Mouse (Mus musculus) gastrocnemius, postnatal 4 days (tissue): ENCODE results near the gene 1810062G17Rik. TPM values are rescaled to one million over a fixed set of nuclear protein-coding genes. Genes with fewer than 3 reads are reported as not detected.

ENCODE experiments used
- DNase-seq, 2 experiments: peaks; one replicate each; pipeline ENCODE4 v3.0.0; 2021 to 2022; ENCODE audit warnings: low spot score in 2 of 2, mixed read lengths in 2 of 2
- microRNA-seq: library from miRNA; unstranded; fragments of <30 nt; microRNA quantifications from one replicate; pipeline ENCODE4 v1.2.0, GENCODE M21; 2021
- total RNA-seq, 2 experiments: library from RNA; stranded (reverse); gene quantifications; 2 replicates each; pipeline ENCODE4 v1.2.3; 2021

Gene 1810062G17Rik
- total RNA-seq, 2 experiments from 2014 or later: 1.0 to 1.4 TPM

DNA sequence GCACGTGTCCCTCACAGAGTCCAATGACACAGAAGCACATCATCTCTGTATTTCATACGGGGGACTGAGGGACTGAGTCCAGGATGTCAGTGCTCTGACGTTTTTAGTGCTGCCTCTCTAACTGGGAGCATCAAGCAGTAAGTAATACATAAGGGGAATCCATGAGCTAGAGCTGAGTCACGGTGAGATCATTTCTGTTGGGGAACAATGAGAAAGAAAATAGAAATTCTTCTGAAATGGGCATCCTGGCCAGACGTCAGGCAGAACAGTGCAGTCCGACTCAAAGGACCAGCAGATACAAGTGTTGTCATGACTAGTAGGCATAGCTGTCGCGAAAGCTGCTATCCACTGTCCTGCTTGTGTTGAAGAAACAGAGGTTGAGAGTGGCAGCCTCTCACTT is 25.2 kb downstream of the 1810062G17Rik start:
- no peak for DNase-seq

DNA sequence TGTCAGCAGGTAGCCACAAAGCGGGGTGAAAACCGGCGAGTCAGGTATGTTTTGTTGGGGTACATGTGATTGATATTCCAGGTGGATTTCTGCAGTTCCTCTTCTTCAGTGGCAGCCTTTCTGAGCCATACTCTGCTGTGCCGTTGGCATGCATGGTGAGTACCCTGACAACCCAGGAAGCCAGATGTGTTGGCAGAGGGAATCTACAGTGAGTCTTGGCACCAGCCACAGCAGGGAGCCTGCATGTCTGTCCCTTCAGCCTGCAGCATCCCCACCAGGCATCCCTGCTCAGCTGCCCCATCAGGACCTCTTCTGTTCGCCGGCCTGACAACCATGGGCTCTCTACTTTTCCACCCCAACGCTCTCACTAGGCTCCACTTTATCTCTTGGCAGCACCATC is 25.8 kb downstream of the 1810062G17Rik start:
- no peak for DNase-seq

DNA sequence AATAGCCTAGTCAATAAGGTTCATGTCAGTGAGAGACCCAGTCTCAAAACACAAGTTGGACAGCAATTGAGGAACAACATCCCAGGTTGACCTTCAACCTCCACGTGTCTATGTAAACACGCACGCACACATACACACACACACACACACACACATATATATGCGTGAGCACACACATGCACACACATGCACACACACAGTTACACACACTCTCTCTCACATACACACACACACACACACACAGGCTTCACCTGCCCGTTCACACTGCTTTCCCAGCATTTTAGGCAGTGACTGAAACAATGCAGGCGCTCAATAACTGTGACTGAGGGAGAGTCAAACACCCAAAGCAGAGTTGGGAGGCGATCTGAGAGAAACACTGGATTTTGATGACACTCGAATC is 29.6 kb downstream of the 1810062G17Rik start:
- no peak for DNase-seq

DNA sequence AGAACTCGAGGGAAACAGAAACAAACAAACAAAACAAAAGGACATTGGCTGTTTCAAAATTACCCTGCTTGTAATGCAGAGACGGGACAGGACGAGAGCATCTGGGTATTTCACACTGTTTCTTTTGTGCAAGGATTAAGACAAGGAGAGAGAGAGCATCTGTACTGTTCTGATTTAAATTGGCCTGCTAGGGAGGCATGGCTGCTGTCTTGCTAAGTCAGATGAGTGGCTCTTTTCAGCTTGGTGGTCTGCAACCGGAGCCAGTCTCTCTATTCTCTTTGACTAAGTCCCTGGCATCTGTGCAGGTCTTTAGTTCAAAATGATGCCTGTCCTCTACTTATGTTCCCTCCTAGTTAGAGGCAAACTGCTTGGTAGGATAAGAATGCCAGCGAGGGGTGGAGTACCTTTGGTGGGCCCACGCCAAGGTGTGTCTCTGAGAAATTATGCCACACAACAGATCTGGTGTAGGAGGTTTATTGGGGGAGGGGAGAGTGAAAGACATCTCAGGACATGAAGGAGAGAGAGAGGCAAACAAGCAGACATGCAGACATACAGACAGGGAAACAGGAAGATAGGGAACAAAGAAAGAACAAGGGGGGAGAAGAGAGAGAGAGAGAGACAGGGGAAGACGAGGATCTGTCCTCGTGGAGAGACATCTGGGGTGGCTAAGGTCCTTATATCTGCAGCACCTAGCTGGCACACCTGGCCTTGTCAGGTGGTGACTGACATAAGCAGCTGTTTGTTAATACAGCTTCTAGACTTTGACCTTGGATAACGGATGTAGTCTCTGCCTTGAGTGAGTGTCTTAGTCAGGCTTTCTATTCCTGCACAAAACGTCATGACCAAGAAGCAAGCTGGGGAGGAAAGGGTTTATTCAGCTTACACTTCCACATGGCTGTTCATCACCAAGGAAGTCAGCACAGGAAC is 30.3 kb downstream of the 1810062G17Rik start:
- peak in 1 of 2 experiments; percentile 3 for DNase-seq

DNA sequence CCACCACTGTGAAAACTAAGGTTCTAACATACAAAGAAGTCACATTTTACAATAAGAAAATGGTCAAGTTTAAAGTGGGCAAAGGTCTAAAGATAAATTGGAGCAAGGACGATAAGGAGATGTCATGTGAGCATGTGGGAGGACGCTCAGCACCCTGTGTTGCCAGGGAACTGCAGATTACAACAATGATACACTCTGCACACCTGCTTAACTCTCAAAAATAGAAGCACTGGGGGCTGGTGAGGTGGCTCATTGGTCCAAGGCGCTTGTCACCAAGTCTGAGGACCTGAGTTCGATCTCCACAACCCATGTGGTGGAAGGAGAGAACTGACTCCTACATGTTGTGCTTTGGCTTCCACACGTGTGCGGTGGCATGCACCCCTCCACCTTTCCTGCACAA is 35.8 kb downstream of the 1810062G17Rik start:
- DNase-seq: peak in 1 of 2 experiments; percentile 4

DNA sequence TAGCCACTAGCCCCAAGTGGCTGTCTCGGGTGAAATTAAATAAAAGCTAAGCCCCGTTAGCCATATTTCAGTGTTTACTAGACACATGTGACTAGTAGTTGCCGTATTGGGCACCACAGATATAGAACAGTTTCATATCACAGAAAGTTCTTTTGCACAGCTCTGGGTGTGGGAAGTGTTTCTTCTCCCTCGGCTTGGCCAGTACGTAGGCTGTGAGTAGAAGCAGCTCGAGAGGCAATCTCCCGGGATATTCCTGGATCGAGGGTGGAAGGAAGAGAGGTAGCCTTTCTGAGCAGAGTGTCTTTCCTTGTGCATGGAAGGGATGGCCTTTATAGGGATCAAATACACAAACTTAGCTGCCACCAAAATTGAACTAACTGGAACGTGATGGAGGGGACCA is 40.5 kb downstream of the 1810062G17Rik start:
- no peak for DNase-seq

DNA sequence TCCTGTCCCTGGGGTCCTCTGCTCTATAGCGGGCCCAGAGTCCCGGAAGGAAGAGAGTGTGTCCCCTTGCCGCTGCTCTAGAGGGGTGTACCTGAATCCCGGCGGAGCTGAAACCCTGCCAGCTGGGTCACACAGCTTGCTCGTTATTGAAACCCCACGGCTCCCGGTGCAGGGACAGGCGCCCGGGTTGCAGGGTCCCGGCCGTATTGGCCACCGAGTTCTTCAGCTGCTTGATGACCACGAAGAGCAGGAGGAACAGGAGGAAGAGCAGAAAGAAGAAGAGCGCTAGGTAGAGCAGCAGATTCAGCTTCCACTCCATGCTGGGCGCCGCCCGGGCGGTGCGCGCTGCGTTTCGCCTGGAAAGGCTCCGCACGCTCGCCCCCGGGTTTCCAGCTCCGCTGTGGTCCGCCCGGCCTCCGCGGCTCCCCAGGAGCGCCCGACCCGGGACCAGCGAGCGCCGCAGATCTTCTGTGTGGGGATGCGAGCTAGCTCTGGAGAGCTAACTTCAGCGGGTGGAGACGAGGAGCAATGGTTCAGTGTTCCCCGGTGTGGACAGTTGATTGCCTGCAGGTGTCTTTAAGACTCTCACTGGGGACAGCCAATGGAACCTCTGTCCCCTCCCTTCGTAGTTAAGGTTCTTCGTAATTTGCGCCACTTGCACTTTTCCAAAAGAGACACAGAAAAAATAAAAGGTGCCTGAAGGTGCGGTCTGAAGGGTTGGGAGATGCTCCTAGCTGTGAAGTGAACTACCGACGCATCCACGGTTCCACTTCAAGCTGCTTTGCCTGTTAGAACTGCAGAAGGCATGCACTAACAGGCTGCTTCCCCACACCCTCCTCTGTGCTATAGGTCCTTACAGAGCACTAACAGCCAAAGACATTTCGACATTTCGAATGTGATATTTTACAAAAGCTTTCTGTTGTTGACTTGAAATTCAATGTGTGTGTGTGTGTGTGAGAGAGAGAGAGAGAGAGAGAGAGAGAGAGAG is 45.6 kb downstream of the 1810062G17Rik start, which contains the start of gene Gm11549:
Gene Gm11549, minus strand, starts transcription at position 741 of the 988 bp plus-strand sequence.
- peak in 1 of 2 experiments; percentile 33 for DNase-seq

DNA sequence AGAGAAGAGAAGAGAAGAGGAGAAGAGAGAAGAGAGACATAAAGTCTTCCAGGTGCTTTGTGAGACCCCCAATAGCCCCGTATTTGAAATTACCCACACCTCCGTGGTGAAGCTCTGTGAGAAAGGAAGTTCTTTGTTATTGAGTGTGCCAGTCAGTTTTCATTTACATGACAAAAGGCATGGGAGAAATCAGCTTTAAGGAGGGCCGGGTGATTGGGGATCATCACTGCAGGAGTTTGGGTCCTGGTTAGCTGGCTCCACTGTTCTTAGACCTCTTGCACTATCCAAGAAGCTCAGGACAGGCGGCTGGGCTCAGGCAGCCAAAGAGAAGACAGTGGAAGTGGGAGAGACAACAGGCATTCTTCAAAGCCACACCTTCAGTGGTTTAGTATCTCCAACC is 46.4 kb downstream of the 1810062G17Rik start:
- DNase-seq: no peak

DNA sequence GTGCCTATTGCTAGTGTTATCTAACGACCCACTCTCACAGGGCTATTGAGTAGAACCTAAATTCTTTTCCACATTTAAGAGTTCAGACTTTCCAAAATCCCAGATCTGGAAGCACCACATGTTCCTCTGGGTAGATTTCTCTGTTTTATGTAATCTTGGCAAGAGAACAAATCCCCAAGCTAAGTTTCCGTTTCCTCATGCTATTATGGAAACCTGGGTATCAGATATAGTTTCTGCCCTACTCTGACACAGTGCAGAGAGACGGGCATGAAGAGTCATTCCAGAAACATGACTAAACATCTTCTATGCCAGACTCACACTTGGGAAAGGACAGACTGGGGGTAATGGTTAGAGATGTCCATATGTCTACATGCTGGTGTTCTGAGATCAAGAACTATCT is 48.7 kb downstream of the 1810062G17Rik start:
- no peak for DNase-seq

DNA sequence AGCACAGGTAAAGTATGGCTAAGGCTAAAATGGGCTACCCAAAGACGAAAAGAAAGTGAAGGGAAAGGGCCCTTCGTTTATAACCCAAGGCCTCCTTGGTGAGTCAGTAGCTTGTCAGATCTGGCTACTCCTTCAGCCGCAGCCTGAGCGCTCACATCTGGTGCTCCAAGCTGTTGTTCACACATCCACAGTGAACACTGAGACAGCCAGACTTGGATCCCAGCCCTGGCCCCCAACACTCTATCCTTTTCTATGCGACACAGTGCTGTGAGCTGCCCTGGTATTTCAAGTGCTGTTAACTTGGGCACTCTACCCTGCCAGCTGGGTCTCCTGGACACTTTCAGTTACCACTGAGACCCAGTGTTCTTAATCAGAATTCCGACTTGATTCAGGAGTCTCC is 54.6 kb downstream of the 1810062G17Rik start:
- no peak for DNase-seq

DNA sequence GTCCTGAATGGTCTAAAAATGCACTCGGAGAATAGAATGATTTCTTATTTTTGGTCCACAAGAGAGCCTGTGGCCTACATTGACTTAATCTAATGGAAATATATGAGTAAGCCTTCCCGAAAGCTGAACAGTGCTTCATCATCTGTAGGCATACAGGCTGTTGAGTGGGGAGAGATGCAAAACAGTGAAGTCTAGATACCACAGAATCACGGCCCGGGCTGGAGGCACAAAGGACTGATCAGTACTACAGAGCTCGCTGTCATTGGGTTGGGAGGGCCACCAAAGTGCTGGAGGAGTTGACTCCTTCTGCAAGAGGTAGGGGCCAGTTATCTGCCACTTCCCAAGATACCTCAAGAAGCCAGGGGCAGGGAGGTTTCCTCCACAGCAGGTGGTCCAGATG is 55.0 kb downstream of the 1810062G17Rik start:
- no peak for DNase-seq

DNA sequence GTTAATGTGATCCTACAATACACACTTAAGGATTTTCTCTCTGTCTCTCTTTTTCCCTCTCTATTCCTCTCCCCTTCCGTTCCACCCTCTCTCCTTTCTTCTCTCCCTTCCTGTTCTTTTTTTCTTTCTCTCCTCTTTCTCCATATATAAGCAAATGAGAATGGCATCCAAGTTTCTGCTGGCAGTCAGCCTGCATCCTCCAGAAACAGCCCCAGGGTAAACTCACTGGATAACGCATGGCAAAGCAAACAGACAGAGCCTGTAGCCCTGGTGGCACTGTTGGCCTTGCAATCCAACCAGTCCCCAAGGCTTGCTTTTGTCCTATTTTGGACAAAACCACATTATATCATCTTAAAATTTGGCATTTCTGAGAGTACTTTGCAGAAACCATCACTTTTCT is 55.5 kb downstream of the 1810062G17Rik start:
- no peak for DNase-seq

Small RNAs within 50 kb of the gene (microRNA-seq; reads per million reads assigned to microRNA genes)
- not detected for gene Mir7009

Other genes starting within 250 kb of the 1810062G17Rik start
- 100 to 1,000 TPM; 211 to 234 TPM for gene Anxa5, start within 50 bp of the 1810062G17Rik start, total RNA-seq
- under 1 TPM in 1 of 2 experiments, not detected in 1; 0.61 TPM for gene Gm11549, start 45.9 kb downstream of the 1810062G17Rik start, total RNA-seq
- gene Exosc9, start 76.7 kb downstream of the 1810062G17Rik start, total RNA-seq: 10 to 100 TPM; 25.8 to 33.7 TPM
- 10 to 100 TPM; 35.6 to 41.1 TPM for gene Ccna2, start 96.2 kb downstream of the 1810062G17Rik start, total RNA-seq
- 1 to 10 TPM; 7.4 to 9.5 TPM for gene Bbs7, start 137.5 kb downstream of the 1810062G17Rik start, total RNA-seq
- 10 to 100 TPM in 1 of 2 experiments, 1 to 10 TPM in 1; 8.6 to 10.3 TPM for gene Trpc3, start 214.2 kb downstream of the 1810062G17Rik start, total RNA-seq